Mouse (Mus musculus) ovary, postnatal 14 days (tissue): ENCODE results near the gene Gm12794.
"Not testable (repeated sequence)": the region's sequence is repeated elsewhere in the genome, so short reads cannot be mapped to it uniquely, and the experiment has no call there.

Source experiments
- DNase-seq: peaks from one replicate; pipeline ENCODE4 v3.0.0; 2022; ENCODE audit warnings: low spot score

The Gm12794 gene

DNA sequence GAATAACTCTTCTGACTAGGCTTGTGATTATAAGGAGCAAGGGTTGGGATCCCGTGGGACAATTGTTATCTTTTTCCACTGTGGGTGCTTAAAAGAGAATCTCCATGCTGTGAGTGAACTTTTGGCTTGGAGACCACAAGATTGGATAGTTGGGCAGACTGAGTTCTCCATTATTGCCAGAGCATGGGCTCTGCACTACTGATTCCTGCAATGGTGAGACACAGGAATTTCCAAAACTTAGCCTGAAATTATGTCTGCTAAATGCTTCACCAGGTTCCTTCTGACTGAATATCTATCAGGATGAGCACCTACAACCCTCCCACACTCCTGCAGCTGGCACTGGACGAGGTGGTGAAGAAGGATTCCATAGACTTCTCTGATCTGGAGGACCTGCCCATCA, at the start of gene Gm12794:
Gene Gm12794 (plus strand): TSS at position 301 of the 400 bp plus-strand sequence.
- not testable (repeated sequence) for DNase-seq

DNA sequence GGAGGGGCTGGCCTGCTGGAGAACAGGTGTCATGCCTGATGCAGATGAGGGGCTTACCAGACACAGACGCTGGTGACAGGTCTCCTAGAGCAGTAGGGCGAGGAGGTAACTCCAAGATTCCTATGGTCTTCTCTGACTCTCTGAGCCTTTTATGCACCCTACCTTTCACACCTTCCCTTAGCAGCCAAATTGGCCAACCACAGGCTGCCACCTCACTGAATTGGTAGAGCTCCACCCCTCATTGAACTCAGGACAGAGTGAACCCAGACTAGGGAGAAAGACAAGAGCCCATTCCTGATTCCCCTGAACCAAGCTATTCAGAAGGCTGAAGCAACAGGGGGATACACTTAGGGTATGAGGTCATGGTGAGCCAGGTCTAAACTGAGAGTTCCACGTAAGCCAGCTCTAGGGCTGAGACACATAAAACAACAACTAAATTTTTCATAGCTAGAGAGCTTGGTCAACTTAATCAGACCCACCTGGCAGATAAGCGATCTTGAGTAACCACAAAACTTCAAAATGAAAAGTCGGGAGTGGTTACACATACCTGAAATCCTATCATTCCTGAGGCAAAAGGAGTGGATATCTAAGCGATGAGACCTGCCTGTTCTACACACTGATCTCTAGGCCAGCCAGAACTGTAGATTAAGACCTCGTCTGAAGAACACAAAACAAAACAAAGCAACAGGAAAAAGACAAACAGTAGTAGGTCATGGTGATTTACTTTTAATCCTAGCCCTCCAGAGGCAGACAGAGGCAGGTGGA, 46.4 kb upstream of the Gm12794 start, which contains the start of gene C130073F10Rik:
Gene C130073F10Rik (minus strand): TSS at position 134 of the 765 bp plus-strand sequence.
- DNase-seq = no peak

DNA sequence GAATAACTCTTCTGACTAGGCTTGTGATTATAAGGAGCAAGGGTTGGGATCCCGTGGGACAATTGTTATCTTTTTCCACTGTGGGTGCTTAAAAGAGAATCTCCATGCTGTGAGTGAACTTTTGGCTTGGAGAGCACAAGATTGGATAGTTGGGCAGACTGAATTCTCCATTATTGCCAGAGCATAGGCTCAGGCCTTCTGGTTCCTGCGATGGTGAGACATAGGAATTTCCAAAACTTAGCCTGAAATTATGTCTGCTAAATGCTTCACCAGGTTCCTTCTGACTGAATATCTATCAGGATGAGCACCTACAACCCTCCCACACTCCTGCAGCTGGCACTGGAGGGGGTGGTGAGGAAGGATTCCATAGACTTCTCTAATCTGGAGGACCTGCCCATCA, 31.4 kb upstream of the Gm12794 start, which contains the start of gene Gm12800:
Gene Gm12800 (plus strand): TSS at position 301 of the 400 bp plus-strand sequence.
- DNase-seq = not testable (repeated sequence)

DNA sequence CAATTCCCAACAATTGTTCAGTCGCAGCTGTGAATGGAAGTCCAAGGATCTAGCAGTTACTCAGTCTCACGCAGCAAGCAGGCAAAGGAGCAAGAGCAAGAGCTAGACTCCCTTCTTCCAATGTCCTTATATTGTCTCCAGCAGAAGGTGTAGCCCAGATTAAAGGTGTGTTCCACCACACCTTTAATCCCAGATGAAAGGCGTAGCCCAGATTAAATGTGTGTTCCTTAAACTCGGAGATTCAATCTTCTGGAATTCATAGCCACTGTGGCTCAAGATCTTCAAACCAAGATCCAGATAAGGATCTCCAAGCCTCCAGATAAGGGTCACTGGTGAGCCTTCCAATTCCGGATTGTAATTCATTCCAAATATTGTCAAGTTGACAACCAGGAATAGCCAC, 40.7 kb downstream of the Gm12794 start, which contains the start of gene Gm12790:
Gene Gm12790 (minus strand): TSS at position 101 of the 400 bp plus-strand sequence.
- not testable (repeated sequence) for DNase-seq

DNA sequence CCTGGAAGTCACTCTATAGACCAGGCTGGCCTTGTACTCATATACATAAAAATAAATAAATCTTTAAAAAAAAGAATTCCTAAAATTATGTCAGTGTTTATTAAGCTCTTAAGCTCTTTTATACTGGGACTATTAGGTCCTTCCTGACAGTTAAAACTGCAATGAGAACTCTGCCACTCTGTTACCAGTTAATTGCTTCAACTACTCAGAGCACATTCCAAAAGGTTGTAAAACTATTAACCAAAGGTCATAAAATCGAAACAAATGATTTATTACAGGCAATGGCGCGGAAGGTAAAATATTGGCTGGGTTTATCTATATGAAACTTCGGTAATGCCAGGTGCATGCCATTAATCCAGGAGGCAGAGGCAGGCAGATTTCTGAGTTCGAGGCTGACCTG, 45.5 kb downstream of the Gm12794 start:
- no peak for DNase-seq

DNA sequence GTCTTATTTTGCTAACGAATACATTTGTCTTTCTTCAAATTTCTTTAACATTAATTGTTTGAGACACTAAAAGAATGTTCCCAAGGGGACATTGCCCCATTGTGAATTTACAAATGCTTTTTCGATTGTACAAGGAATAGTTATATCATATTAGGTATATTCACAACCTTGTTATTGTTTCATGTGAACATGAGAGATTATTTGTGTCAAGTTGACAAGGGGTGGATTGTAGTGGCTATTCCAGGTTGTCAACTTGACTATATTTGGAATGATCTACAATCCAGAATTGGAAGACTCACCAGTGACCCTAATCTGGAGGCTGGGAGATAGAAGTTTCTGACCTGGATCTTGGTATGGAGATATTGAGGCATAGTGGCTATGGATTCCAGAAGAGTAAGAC, 46.1 kb downstream of the Gm12794 start, which contains the start of gene Gm12789:
Gene Gm12789 (plus strand): TSS at position 301 of the 400 bp plus-strand sequence.
- DNase-seq = not testable (repeated sequence)
